Mouse (Mus musculus) left cerebral cortex, adult 2 months (tissue): Measurements from ENCODE around the gene Ube2d1. TPM values are rescaled to one million over a fixed set of nuclear protein-coding genes. Genes with fewer than 3 reads are reported as not detected.

ENCODE experiments used
- DNase-seq, 2 experiments: peaks; one replicate each; pipeline ENCODE4 v3.0.0; 2021 to 2022; ENCODE audit warnings: low spot score in 2 of 2, mixed read lengths in 1 of 2; ENCODE audit errors: extremely low spot score in 1 of 2
- H3K27ac ChIP-seq: fragments of 200-600 bp; 2 replicates; pipeline ENCODE4 v1.8.1; 2022
- H3K4me3 ChIP-seq: fragments of 200-600 bp; 2 replicates; pipeline ENCODE4 v1.8.1; 2022
- CTCF ChIP-seq: fragments of 200-600 bp; IDR thresholded peaks from 2 replicates; pipeline ENCODE4 v1.8.1; 2022; ENCODE audit warnings: antibody characterized with exemption, mild to moderate bottlenecking, moderate library complexity
- intact Hi-C: fragments of 180-260 bp; cut with DNase I; formaldehyde crosslinking; loops from one replicate; pipeline ENCODE4 v1.15.1; 2025
- total RNA-seq, 2 experiments: library from RNA; stranded (reverse); gene quantifications; 2 replicates each; pipeline ENCODE4 v1.2.3; 2021

Gene Ube2d1
- total RNA-seq, 2 experiments from 2014 or later = 49.6 to 50.7 TPM

DNA sequence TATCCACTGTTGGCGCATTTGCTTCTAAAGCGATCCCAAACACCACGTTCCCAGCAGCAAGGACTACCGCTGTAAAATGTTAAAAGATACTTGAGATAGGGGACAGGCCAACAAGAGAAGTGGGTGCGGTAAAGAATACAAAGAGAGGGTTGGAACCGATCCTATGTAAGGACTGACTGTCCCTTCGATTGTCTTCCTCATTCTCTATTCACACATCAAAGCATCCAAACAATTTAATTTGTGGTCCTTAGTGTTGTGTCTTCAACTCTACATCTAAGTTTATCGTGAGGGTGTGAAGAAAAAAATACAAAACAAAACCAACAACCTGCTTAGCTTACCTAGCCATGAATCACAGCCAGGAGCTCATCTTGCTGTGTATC lies 941 bp downstream of the Ube2d1 start:
- TF ChIP-seq CTCF = no peak
- peak overlapping the region; percentile 76 for H3K4me3 ChIP-seq
- H3K27ac ChIP-seq = peak overlapping the region; percentile 90
- no peak for DNase-seq
- intact Hi-C loops = no loop called here

DNA sequence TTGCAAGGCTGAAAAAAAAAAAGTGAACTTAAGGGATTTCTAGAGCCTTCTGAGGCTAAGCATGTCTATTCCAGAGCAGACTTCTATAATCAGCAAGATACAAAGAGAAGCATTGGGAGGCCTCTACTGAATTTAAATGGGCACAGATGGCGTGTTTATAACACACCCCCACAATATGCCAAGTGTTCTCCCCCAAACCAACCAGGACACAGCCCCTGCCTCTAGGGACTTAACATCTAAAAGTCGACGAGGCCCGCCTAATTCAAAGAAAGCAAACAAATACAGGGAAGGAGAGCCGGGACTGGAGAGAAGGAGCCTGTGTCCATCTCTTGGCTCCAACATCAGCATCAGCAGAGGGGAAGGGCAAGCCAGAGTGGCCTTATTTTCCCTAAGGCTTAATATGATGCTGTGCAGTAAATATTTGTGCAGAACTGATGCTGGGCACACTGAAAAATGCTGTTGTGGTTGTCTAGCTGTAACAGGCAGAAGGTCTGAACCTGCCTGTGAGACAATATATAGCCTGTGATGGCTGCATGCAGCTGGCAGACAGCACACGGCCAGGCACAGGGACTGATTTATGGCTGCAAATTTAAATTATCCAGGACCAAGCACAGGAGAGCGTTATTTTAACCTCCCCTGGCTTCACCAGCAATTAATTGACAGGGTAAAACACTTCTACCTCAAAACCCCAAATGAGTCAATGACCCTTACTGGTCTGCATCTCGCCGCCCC lies 11.9 kb downstream of the Ube2d1 start:
- TF ChIP-seq CTCF = no peak
- DNase-seq = no peak
- intact Hi-C loops = no loop called here
- H3K4me3 ChIP-seq = no peak overlapping the region
- peak overlapping the region; percentile 70 for H3K27ac ChIP-seq

DNA sequence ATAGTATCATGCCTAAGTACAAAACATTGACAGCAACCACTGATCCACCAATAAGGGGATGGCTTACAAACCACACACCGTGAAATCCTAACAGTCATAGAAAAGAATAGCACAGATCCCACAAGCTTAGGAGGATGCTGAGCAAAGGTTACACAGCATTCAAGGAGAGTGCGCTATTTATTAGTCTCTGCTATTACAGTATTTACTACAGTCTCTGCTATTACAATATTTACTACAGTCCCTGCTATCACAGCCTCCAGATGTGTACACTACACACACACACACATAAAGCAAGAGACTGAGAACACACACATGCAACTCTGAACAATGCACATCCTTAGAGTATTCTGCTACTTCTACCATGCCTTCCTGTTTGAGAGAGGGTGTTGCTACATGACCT lies 17.1 kb downstream of the Ube2d1 start:
- DNase-seq = no peak
- TF ChIP-seq CTCF = no peak
- intact Hi-C loops = no loop called here
- no peak overlapping the region; the same call in 1 of the 2 replicates for H3K27ac ChIP-seq
- no peak overlapping the region for H3K4me3 ChIP-seq

DNA sequence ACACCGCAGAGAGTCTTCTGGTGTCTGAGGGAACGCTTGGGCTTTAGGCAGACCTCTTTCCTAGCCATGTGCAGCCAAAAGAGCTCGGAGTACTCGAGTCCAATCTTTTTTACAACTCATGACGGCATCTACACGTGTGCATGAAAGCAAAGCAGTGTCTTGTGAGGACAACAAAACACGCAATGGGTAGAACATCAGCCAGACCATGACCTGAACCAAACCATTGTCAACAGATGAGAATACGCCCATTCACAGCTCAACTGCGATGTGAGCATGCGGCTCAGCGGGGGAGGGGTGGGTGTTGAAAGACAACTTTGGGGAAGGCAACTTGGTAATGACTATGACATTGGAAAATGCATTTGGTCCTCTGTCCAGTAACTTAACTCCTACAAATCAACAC lies 17.6 kb downstream of the Ube2d1 start:
- TF ChIP-seq CTCF = no peak
- H3K27ac ChIP-seq = no peak overlapping the region; the same call in 1 of the 2 replicates
- intact Hi-C loops = no loop called here
- DNase-seq = peak in 1 of 2 experiments; percentile 32
- no peak overlapping the region for H3K4me3 ChIP-seq

DNA sequence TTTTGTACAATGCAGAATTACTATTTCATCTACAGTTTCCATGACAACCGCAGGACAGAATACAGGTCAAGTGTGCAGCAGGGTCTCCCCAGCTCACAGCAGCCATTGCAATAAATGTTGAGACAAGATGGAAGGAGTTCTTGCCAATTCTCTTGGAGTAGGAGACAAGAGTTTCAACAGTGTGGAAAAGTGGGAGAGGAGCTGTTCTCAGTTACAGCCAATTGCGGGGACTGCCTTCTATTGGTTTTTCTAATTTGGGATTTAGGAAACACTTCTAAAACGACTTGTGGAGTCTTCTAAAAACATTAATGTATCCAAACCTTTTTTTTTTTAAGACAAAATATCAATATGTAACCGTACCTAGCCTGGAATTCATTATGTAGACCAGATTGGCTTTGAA lies 20.0 kb downstream of the Ube2d1 start:
- no peak overlapping the region for H3K27ac ChIP-seq
- no peak for DNase-seq
- intact Hi-C loops = no loop called here
- H3K4me3 ChIP-seq = no peak overlapping the region
- TF ChIP-seq CTCF = no peak

DNA sequence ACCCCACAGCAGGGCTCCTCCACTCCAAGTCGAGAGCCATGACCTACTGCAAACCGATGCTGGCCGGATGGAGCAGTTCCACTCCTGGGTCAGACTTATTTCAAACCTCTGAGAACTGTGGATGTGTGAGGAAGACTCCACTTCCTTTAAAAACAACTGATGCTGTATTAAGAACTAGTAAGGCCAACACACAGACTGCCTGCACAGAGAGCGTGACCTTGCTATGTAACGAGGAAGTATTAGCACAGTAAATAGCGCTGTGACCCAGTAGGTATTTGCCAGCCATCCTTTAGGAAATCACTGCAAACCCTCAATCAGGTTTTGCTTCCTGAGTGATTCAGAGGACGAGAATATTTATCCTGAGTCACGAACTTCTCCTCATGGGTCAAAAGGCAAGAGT lies 23.4 kb downstream of the Ube2d1 start:
- intact Hi-C loops = no loop called here
- no peak overlapping the region for H3K27ac ChIP-seq

DNA sequence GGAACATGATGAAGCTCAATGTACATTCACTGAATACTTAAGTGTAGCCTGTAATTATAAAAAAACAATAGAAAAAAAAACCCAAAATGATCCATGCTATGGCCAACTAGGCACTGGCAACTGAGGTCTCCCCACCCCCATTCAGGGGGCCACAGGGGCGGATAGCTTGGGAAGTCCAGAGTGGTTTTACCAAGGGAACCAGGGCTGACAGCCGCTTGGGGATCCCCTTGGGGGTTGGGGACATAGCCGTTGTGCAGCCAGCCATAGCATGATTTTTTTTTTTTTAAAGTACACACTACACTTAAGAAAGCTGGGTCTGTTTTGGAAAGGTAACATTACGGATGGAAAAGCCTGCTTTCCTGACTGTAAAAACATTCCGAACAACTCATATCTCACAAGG lies 26.1 kb downstream of the Ube2d1 start:
- Histone ChIP-seq H3K4me3 (no peak overlapping the region), H3K27ac (no peak overlapping the region)
- no peak for TF ChIP-seq CTCF
- intact Hi-C loops = no loop called here
- DNase-seq = no peak

More for the DNA sequence above, 23.4 kb downstream of the Ube2d1 start:
- H3K4me3 ChIP-seq = no peak overlapping the region
- TF ChIP-seq CTCF = no peak
- DNase-seq = no peak

DNA sequence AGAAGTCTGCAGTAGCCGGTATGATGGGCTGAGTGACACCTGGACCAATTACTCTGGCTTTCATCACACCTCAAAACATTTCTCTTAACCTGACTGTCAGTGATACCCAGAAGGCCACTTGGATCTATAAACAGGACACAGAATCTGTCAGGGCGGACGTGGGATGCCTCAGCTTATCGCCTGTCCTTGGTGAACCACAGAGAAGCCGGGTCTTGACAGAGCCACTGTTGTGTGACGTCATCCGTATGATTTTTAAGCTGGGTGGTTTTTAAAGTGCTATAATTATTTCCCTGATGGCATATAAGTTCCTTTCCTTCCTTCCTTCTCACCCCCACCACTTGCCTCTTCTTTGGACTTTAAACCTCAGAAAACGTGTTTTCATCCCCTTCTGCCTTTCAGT lies 26.5 kb downstream of the Ube2d1 start:
- DNase-seq = no peak
- TF ChIP-seq CTCF = no peak
- Histone ChIP-seq H3K27ac (no peak overlapping the region), H3K4me3 (no peak overlapping the region)
- intact Hi-C loops = no loop called here

DNA sequence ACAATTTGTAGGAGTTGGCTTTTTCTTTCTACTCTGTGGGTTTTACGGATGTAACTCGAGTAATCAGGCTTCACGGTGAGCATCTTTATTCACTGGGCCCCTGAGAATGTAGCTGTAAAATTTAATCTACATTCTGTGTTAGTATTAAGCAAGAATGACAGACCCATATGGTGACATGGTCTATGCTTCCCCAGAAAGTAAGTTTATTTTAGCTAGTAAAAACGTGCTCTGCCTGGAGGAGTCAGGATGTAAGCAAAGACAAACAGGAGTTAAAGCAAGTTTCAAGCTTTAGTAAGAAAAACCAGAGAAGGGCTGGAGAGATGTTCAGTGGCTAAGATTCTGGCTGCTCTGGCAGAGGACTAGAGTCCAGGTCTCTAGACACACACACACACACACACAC lies 31.9 kb downstream of the Ube2d1 start:
- TF ChIP-seq CTCF = no peak
- intact Hi-C loops = no loop called here
- H3K27ac ChIP-seq = no peak overlapping the region

DNA sequence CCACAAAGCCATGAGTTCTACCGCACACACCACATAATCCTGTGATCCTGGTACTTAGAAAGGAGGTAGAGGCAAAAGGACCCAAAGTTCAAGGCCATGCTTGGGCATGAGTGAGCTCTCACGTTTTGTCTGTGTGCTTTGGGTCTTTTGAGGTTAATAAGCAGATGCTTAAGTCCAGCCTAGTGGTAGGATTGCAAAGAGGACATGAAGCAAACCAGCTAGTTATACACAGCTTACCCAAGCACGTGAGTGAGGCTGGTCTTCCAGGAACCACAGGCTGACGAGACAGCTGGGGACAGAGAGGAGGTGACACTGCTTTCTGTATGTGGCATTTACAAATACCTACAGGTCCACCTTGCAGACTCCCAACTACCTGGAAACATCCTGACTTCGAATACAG lies 32.6 kb downstream of the Ube2d1 start:
- intact Hi-C loops = no loop called here
- no peak for TF ChIP-seq CTCF
- no peak overlapping the region for H3K4me3 ChIP-seq
- DNase-seq = no peak
- H3K27ac ChIP-seq = no peak overlapping the region

More for the DNA sequence above, 31.9 kb downstream of the Ube2d1 start:
- DNase-seq = no peak
- H3K4me3 ChIP-seq = no peak overlapping the region

DNA sequence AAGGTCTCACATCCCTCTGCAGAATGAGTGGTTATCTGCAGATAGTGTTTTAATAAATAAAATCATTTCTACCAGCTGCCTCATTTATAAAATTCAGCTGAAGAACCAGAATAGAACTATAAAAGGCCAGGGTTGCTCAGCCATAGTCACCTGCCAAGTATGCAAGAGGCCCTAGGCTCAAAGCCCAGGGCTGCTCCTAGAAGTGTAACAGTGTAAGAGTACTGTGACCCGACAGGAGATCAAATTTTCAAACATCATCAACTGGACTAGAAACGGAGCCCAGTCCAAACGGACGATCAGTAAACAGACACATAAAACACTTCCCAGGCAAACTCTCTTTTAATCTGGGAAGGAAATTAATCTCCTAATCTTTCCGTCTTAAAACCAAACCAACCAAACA lies 33.2 kb downstream of the Ube2d1 start:
- no peak for DNase-seq
- H3K27ac ChIP-seq = no peak overlapping the region
- H3K4me3 ChIP-seq = no peak overlapping the region
- no peak for TF ChIP-seq CTCF
- intact Hi-C loops = no loop called here

DNA sequence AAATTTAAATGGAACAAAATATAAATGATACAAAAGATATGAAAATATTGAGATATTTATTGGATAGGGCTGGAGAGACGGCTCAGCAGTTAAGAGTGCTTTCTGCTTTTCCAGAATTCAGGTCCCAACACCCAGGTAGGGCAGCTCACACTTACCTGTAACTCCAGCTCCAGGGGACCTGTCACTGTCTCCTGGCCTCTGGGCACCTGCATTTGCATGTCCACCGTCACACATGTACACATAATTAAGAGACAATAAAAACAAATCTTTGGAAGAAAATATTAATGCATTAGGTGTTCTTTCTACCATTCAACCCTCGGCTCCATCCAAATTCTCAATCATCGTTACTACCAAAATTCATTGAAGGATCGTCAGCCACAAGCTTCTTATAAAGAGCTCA lies 33.8 kb downstream of the Ube2d1 start:
- no peak for TF ChIP-seq CTCF
- Histone ChIP-seq H3K4me3 (no peak overlapping the region), H3K27ac (peak overlapping the region; percentile 77)
- DNase-seq = no peak
- intact Hi-C loops = no loop called here

DNA sequence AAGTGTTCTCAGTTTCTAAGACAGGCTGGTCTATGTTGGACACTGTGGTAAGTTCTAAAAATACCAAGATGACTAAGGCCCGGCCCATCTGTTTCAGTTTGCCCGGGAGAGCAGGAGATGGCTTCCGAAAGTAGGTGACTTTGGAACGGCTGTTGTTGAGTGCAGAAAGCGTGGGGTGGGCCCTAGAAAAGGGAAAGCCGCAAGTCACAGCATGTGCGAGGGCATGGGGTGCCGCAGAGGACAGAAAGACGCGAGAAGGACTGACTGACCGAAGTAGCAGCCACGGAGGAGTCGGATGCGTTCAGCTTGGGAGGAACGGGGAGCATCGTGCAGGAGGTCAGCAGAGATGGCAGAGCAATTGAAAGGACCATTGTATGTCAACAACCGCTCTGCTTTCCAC lies 34.6 kb downstream of the Ube2d1 start:
- no peak for TF ChIP-seq CTCF
- peak; percentile 55 to 62 for DNase-seq
- peak overlapping the region; percentile 77 for H3K27ac ChIP-seq
- intact Hi-C loops = no loop called here
- peak overlapping the region; percentile 34 for H3K4me3 ChIP-seq
